Mouse (Mus musculus) lung, adult 2 months (tissue): ENCODE data around the gene Lrrc47.

Experiments
- CTCF ChIP-seq: fragments of 200-500 bp; IDR thresholded peaks from 2 replicates; pipeline ENCODE4 v1.5.1; 2011; ENCODE audit warnings: mild to moderate bottlenecking, low read length, control low read depth; ENCODE audit not compliant: insufficient read depth
- POLR2A ChIP-seq: fragments of 200-500 bp; IDR thresholded peaks from 2 replicates; pipeline ENCODE4 v1.6.1; 2011; ENCODE audit warnings: low read depth, mild to moderate bottlenecking, control low read depth, low read length, borderline replicate concordance; ENCODE audit errors: extremely low read depth

DNA sequence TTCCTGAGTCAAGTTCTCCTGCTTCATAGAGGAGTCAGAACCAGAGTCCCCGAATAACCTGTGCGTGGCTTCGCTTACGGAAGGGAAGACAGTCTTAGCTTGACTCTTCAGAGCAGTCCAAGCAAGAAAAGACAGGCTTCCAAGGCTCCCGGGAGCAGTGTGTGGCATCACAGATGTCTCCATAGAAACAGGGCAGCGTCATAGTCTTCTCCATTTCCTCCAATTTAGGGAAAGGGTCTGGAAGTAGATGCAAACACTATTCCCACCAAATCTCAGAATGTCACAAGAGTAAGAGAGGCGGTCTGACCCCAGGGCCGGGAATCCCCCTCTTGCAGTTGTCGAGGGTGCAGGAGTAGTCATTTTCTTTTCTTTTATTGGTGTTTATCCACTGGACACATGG lies 31.0 kb downstream of the Lrrc47 start, which contains the start of gene Ccdc27:
- TF ChIP-seq POLR2A (no peak), CTCF (no peak)
